Mouse (Mus musculus) heart, adult 2 months (tissue): Measurements from ENCODE around the gene Slc16a10.

Experiments
- CTCF ChIP-seq: fragments of 200-600 bp; IDR thresholded peaks from 2 replicates; pipeline ENCODE4 v1.8.1; 2022; ENCODE audit warnings: antibody characterized with exemption, mild to moderate bottlenecking, moderate library complexity
- POLR2A ChIP-seq: fragments of 200-500 bp; IDR thresholded peaks from 2 replicates; pipeline ENCODE4 v1.6.1; 2011; ENCODE audit warnings: mild to moderate bottlenecking, low read depth, low read length, control low read depth; ENCODE audit not compliant: insufficient read depth

- TF ChIP-seq CTCF (no peak), POLR2A (no peak)
Measured at GRCm38 (mm10) chr10:40009591-40009990, 132.5 kb downstream of the Slc16a10 start.
